Mouse (Mus musculus): Measurements from ENCODE around the gene Aspg. TPM values are rescaled to one million over a fixed set of nuclear protein-coding genes. Genes with fewer than 3 reads are reported as not detected.
A peak's percentile ranks its signal among the peaks of the same experiment; 100 is the strongest.

The Aspg gene
- polyA plus RNA-seq, 1 experiment from 2014 or later = 0.46 TPM

GRCm38 (mm10) chr12:112155218-112156051 is 49.0 kb downstream of the Aspg start:
- H3K36me3 ChIP-seq = no peaks in the 10 kb centered on the region
- no peak overlapping the region for H3K9ac ChIP-seq
- no peaks in the 10 kb centered on the region for H3K9me3 ChIP-seq (replicated peaks)
- 0 out of 2 replicates have a peak overlapping the region, but pooled peaks have one; percentile 6 for H3K27ac ChIP-seq
- ATAC-seq = no peak
- H3K4me1 ChIP-seq = peaks cover 20% of the 10 kb centered on the region
- 62% methylated on average over 16 of the region's 16 CpGs for WGBS (ENCODE audit: insufficient replicate concordance)
- no peaks in the 10 kb centered on the region for H3K27me3 ChIP-seq (replicated peaks)
- no peak overlapping the region for H3K4me2 ChIP-seq
- no peak overlapping the region for H3K4me3 ChIP-seq

GRCm38 (mm10) chr12:112156804-112157203 is 50.3 kb downstream of the Aspg start:
- Histone ChIP-seq H3K9me3 (replicated peaks) (no peaks in the 10 kb centered on the region), H3K4me1 (0 out of 2 replicates have a peak, but pooled peaks cover 13% of the 10 kb centered on the region), H3K27me3 (replicated peaks) (no peaks in the 10 kb centered on the region), H3K4me3 (no peak overlapping the region), H3K4me2 (no peak overlapping the region), H3K36me3 (no peaks in the 10 kb centered on the region), H3K9ac (no peak overlapping the region), H3K27ac (no peak overlapping the region)
- WGBS (ENCODE audit: insufficient replicate concordance) = 72% methylated on average over 6 of the region's 6 CpGs
- no peak for ATAC-seq

GRCm38 (mm10) chr12:112158246-112158645 is 51.8 kb downstream of the Aspg start:
- no peak for ATAC-seq
- 64% methylated on average over 8 of the region's 8 CpGs for WGBS (ENCODE audit: insufficient replicate concordance)
- Histone ChIP-seq H3K27me3 (replicated peaks) (no peaks in the 10 kb centered on the region), H3K36me3 (no peaks in the 10 kb centered on the region), H3K9me3 (replicated peaks) (no peaks in the 10 kb centered on the region), H3K4me2 (no peak overlapping the region), H3K27ac (no peak overlapping the region), H3K4me3 (no peak overlapping the region), H3K4me1 (0 out of 2 replicates have a peak, but pooled peaks cover 13% of the 10 kb centered on the region), H3K9ac (no peak overlapping the region)

GRCm38 (mm10) chr12:112158784-112159183 is 52.3 kb downstream of the Aspg start:
- H3K27ac ChIP-seq = no peak overlapping the region

GRCm38 (mm10) chr12:112163981-112164839 is 57.7 kb downstream of the Aspg start:
- Histone ChIP-seq H3K27me3 (replicated peaks) (no peaks in the 10 kb centered on the region; the same call in 1 of the 2 replicates), H3K9me3 (replicated peaks) (no peaks in the 10 kb centered on the region), H3K4me3 (no peak overlapping the region), H3K4me2 (no peak overlapping the region), H3K4me1 (peaks cover 14% of the 10 kb centered on the region), H3K9ac (no peak overlapping the region), H3K27ac (no peak overlapping the region), H3K36me3 (no peaks in the 10 kb centered on the region)
- WGBS (ENCODE audit: insufficient replicate concordance) = 31% methylated on average over 16 of the region's 16 CpGs
- ATAC-seq = peak; percentile 36; the same call in 1 of the 2 replicates

More at GRCm38 (mm10) chr12:112158784-112159183, 52.3 kb downstream of the Aspg start:
- peaks cover 17% of the 10 kb centered on the region for H3K4me1 ChIP-seq
- H3K27me3 ChIP-seq (replicated peaks) = no peaks in the 10 kb centered on the region
- no peaks in the 10 kb centered on the region for H3K9me3 ChIP-seq (replicated peaks)
- H3K9ac ChIP-seq = no peak overlapping the region
- no peak overlapping the region for H3K4me2 ChIP-seq
- H3K4me3 ChIP-seq = no peak overlapping the region
- no peaks in the 10 kb centered on the region for H3K36me3 ChIP-seq
- ATAC-seq = no peak

GRCm38 (mm10) chr12:112164840-112165219 is 58.4 kb downstream of the Aspg start:
- WGBS (ENCODE audit: insufficient replicate concordance) = 60% methylated on average over 6 of the region's 6 CpGs
- H3K4me3 ChIP-seq = no peak overlapping the region
- peaks cover 19% of the 10 kb centered on the region for H3K4me1 ChIP-seq
- ATAC-seq = no peak
- no peaks in the 10 kb centered on the region for H3K36me3 ChIP-seq
- no peaks in the 10 kb centered on the region; the same call in 1 of the 2 replicates for H3K27me3 ChIP-seq (replicated peaks)
- H3K27ac ChIP-seq = no peak overlapping the region
- no peak overlapping the region for H3K4me2 ChIP-seq
- no peak overlapping the region for H3K9ac ChIP-seq
- no peaks in the 10 kb centered on the region for H3K9me3 ChIP-seq (replicated peaks)

GRCm38 (mm10) chr12:112169240-112169639 is 62.8 kb downstream of the Aspg start:
- no peak overlapping the region for H3K4me2 ChIP-seq

GRCm38 (mm10) chr12:112170671-112171574 is 64.4 kb downstream of the Aspg start:
- Histone ChIP-seq H3K9ac (no peak overlapping the region), H3K9me3 (replicated peaks) (no peaks in the 10 kb centered on the region), H3K4me1 (peaks cover 6% of the 10 kb centered on the region; the same call in 1 of the 2 replicates), H3K4me2 (no peak overlapping the region), H3K27me3 (replicated peaks) (no peaks in the 10 kb centered on the region), H3K27ac (no peak overlapping the region), H3K36me3 (no peaks in the 10 kb centered on the region), H3K4me3 (no peak overlapping the region)
- no peak for ATAC-seq
- WGBS (ENCODE audit: insufficient replicate concordance) = 57% methylated on average over 20 of the region's 20 CpGs

More at GRCm38 (mm10) chr12:112169240-112169639, 62.8 kb downstream of the Aspg start:
- Histone ChIP-seq H3K27ac (no peak overlapping the region), H3K9me3 (replicated peaks) (no peaks in the 10 kb centered on the region), H3K9ac (no peak overlapping the region), H3K4me1 (peaks cover 10% of the 10 kb centered on the region), H3K27me3 (replicated peaks) (no peaks in the 10 kb centered on the region), H3K36me3 (no peaks in the 10 kb centered on the region), H3K4me3 (no peak overlapping the region)
- ATAC-seq = no peak
- 57% methylated on average over 5 of the region's 5 CpGs for WGBS (ENCODE audit: insufficient replicate concordance)

GRCm38 (mm10) chr12:112171657-112172056 is 65.2 kb downstream of the Aspg start:
- Histone ChIP-seq H3K4me2 (no peak overlapping the region), H3K4me3 (no peak overlapping the region), H3K36me3 (no peaks in the 10 kb centered on the region), H3K27me3 (replicated peaks) (no peaks in the 10 kb centered on the region), H3K9ac (no peak overlapping the region), H3K27ac (no peak overlapping the region), H3K4me1 (peaks cover 6% of the 10 kb centered on the region; the same call in 1 of the 2 replicates), H3K9me3 (replicated peaks) (no peaks in the 10 kb centered on the region)
- ATAC-seq = no peak
- 69% methylated on average over 1 of the region's 1 CpGs for WGBS (ENCODE audit: insufficient replicate concordance)

- Histone ChIP-seq H3K9me3 (replicated peaks) (no peaks in the 10 kb centered on the region), H3K4me2 (no peak overlapping the region), H3K4me1 (peaks cover 6% of the 10 kb centered on the region; the same call in 1 of the 2 replicates), H3K27me3 (replicated peaks) (no peaks in the 10 kb centered on the region), H3K36me3 (no peaks in the 10 kb centered on the region), H3K4me3 (no peak overlapping the region), H3K9ac (no peak overlapping the region), H3K27ac (no peak overlapping the region)
- 65% methylated on average over 8 of the region's 8 CpGs for WGBS (ENCODE audit: insufficient replicate concordance)
- no peak for ATAC-seq
Observed at GRCm38 (mm10) chr12:112172214-112172613, 65.7 kb downstream of the Aspg start.
